Mouse (Mus musculus) layer of hippocampus, adult 11-12 months (tissue): ENCODE data around the gene Etfb.
"Not testable (repeated sequence)": the region's sequence is repeated elsewhere in the genome, so short reads cannot be mapped to it uniquely, and the experiment has no call there.

Experiments used
- DNase-seq: peaks from one replicate; pipeline ENCODE4 v3.0.0; 2022; ENCODE audit warnings: low spot score

Etfb gene

DNA sequence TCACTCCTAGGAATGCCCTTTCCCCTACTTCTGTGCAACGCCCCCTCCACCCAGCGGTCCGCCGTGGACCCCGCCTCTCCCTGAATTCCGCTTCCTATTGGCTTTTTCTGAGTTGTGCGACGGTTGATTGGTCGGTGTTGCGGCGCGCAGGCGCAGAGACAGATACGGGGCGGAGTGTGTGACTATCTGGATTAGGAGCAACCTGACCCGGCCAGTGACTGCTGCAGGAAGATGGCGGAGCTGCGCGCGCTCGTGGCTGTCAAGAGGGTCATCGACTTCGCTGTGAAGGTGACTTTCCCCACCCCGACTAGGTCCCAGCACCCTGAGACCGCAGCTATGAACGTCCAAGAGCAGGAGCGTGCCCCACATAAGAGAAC, at the start of gene Etfb, which contains the start of gene Gm45233:
Gene Etfb (plus strand): TSS at position 167 of the 377 bp plus-strand sequence.
Gene Gm45233 (plus strand): TSS at position 212 of the 377 bp plus-strand sequence.
- peak; percentile 94 for DNase-seq

DNA sequence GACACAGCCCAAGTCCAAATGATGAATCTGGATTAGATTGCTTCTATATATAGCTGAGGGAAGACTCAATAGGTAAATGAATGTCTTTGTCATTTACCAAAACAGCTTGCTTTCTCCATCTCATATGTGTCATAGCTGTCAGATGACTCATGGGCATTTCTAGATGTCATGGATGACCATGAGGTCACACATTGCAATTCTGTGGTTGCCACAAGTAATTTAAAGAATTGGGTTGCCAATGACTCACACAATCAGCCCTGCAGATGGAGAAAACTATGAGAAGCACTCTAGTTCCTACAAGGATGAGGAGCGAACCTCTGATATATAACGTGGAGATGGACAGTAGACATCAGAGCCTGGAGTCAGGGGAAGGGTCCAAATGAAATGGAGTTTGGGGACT, 44.4 kb upstream of the Etfb start:
- DNase-seq: no peak

DNA sequence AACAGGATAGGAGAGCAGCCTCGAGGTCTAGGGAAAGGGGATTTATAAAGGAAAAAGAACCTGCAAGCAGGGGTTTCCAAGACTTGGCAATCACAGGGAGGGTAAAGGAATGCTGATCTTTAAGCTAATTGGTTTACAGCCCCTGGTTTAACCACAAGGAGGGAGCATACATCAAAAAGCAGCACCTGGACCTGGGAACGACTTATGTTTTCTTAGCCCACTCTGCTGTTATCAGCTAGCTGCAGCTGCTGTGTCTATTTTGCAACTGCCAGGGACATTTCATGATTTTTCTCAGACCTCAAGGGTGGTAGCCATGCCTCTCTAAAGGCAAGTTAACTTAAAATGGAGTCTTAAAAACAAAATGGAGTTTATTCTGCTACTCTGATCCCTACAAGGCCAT, 41.2 kb upstream of the Etfb start:
- DNase-seq: no peak

DNA sequence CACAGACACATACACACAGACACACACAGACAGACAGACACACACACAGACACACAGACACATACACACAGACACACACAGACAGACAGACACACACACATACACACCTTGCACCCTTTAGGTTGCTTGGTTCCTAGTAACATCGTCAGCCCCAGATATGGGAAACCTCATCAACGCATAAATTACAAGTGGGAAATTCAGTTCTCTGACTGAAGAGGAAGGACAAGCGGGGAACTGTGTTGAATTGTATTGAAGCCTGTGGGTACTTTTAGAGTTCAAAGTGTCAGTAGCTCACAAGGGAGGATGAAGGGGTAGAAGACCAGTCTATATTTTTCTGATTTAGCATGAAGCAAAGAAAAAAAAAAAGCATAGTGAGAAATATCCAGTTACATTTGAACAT, 36.3 kb upstream of the Etfb start:
- DNase-seq: no peak

DNA sequence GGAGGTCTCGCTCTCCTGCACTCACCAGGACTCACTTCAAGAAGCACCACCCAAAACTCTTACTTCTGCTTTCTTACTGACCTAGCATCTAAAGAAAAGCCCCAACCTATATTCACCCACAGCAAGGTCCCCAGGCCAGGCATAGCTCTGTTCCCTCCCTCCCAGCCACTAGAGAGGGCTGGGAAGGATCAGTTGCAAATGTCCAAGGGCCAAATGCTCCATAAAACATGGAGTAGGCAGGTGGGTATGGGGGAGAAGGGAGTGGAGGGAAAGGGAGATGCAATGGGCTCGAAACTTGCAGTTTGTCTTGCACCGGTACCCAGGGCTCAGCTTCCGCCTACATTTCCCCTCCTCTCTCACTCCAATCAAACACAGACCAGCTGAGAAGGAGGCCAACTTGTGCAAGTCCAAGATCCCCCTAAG, 35.7 kb upstream of the Etfb start, which contains the start of gene Siglecg:
Gene Siglecg (plus strand): TSS at position 74 of the 423 bp plus-strand sequence.
- DNase-seq: no peak

DNA sequence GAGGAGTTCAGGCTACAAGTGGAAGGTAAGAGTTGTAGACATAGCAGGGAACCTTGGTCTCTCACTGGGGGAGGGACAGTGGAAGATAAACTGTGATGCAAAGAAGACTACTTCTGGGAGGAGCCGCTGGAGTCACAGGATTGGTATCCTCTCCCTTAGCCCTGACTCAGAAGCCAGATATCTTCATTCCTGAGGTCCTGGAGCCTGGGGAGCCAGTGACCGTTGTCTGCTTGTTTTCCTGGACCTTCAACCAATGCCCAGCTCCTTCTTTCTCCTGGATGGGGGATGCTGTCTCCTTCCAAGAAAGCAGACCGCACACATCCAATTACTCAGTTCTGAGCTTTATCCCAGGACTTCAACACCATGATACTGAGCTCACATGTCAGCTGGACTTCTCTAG, 34.8 kb upstream of the Etfb start:
- DNase-seq: no peak

DNA sequence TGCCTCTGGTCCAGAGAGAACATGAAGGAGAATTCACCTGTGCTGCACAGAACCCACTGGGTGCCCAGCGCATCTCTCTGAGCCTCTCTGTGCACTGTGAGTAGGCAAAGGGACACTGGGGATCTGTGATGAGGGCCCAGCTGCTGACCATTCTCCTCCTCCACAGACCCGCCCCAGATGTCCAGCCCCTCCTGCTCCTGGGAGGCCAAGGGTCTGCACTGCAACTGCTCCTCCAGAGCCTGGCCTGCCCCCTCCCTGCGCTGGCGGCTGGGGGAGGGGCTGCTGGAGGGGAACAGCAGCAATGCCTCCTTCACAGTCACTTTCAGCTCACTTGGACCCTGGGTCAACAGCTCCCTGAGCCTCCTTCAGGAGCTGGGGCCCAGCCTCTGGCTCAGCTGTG, 32.2 kb upstream of the Etfb start:
- DNase-seq: not testable (repeated sequence)

DNA sequence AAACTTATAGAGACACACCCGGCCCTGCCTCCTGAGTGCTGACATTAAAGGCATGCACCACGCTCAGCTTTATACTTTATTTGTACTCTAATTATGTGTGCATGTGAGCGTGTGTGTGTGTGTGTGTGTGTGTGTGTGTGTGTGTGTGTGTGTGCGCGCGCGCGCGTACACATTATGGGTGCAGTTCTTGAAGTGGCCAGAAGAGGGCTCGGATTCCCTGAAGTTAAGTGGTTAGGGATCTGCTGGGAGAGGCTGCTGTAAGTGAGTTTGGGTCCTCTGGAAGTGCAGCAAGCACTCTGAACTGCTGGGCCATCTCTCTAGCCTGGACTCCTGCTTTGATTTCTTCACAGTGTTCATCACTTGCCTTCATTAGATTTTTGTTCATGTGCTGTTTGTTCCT, 26.6 kb upstream of the Etfb start:
- no peak for DNase-seq

DNA sequence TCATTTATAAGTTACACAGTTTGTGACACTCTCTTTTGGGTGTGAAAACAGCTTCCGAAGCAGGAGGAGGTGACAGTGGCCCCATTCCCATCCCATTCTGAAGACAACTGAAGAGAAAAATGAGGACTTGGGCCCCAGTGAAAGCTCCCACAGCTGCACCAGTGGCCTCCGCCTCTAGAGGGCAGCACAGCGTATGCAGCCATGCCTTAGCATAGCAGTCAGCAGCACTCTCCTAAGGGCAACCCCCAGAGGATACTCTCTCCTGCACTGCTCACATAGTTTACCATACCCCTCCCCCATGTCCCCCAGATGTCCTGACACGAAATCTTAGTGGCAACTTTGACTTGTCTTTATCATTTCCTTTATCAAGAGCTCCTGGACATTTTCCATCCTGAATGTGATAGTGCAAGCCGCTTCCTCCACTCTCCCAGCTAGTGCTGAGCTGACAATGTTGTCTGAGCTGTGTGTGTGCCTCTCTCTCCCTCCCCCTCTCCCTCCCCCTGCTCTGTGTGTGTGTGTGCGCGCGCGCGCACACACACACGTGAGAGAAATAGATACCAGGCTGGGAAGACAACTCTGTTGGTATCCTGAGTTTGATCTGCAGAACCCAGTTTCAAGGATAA, 20.8 kb upstream of the Etfb start:
- DNase-seq: peak; percentile 88

DNA sequence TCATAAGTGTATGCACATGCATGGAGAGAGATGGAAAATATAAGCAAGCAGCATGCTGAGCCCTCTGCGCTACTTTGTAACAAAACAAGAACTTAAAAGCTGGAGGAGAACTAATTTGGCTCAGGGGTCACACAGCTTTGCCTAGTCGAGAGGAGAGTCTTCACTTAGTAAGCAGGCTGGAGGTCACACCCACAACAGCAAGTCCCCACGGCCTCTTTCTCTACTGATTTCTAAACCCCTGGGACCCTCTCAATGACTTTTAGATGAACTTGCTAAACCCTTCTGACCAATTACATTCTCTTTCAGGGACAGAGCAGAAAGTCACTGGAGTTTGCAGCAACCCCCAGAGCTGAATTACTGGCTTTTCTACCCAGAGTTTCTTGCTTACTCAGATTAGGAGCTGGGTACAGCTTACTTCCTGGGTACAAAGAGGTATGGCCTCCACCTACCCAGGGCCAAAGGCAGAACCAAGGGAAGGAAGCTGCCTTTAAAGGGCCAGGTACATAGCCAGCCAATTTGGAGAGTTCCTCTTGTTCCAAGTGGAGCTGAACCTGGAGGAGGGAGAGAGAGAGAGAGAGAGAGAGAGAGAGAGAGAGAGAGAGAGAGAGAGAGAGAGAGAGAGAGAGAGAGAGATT, 19.8 kb upstream of the Etfb start:
- no peak for DNase-seq

DNA sequence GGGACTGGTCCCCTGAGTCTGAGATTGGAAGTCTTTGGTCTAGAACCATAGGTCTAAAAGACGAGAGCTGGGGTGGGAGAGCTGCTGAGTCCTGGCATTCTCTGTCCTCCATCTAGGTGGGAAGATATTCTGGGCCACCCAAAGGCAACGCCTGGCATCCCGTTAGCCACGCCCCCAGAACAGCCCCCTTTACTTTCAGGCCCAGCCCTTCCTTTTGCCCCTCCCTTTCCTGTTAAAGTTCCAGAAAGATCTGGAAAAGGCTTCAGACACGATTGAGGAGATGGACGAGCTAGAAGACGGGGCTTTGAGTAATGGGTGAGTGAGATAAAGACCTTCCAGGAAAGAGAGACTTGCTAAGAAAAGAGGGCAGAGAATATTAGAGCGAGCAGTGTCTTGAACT, 16.5 kb upstream of the Etfb start, which contains the start of gene Lim2:
Gene Lim2 (plus strand): TSS at position 265 of the 400 bp plus-strand sequence.
- DNase-seq: no peak

DNA sequence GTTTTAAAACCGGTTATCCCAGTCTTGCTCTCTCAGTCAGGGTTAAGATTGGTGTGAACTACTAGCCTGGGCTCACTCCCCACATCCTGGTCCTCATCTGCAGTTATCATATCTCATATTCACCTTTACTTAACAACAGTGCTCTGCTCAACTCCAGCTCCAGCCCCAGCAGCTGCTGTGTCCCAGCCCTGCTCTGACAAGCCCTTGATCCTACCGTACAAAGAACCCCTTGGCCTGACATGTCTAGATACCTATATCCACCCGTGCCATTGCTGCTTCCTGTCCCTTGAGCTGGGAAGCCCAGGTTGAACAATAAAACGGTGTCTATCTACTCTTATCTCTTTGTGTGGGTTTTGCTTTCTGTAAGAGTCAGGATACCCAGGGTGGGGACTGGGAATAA, 14.4 kb upstream of the Etfb start:
- no peak for DNase-seq

DNA sequence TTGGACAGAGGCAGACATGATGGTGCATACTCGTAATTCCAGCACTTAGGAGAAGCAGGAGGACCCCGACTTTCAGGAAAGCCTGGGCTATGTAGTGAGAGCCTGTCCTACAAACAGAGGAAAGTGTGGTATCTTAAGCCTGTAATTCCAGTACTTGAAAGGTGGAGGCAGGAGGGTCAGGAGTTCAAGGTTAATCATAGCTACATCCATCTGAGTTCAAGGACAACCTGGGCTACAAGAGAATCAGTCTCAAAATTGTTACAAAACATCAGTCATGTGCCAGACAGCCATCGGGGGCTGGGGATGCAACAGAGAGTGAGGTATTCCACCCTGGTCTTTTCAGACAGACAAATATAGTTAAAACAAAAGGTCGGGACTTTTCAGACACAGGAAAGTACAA, 11.0 kb upstream of the Etfb start:
- DNase-seq: no peak

DNA sequence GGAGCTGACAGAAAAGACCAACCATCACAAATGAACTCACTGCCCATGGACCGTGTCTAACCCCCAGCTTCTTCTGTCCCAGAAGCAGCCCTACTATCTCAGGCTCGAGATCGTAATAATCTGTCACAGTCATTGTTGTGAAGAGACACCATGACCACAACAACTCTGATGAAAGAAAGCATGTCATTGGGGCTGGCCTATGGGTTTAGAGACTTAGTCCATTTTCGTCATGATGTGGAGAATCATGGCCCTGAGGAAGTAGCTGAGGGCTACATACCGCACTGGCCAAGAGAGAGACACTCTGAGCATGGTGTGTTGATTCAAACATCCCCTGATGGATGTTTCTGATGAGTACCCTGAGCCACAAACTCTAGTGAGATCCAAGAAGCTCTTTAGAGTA, 9.2 kb upstream of the Etfb start:
- no peak for DNase-seq

DNA sequence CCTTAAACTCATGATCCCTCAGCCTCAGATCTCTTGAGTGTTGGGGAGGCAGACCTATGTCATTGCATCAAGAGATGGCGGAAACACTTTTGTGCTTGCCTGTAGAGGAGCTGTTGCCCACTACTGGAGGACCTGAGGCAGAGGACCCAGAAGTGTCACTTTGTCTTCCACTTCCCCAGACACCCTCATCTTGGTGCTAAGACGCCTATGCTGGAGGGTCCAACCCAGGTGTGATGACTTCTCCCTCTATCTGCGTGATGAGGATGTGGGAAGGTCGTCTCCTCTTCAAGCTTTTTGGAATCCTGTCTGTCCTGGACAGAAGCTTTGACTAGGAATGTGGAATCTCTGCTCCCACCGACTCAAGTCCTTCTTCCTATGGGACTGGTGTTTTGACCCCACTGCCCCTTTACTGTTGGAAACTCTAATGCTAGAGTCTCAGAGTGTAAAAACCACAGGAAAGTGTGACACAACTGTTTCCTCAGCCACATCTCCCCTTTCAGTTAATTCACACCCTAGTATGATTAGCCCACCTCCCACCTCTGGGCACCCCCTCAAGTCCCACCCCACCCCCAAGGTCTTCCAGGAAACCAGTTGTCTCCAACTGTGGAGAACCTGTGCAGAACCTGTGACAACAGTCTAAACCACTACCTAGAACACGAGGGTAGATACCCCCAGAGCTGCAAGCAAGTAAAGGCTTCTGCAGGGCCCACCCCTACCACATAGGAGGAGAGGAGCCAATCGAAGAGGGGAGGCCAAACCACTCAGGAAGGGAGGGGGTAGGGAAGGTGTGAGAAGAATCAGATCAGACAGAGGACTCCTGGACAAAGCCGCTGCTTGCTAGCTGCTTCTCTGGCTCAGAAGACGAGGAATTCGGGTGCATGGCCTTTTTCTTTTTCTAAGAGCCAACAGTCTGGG, 7.3 kb upstream of the Etfb start, which contains the start of gene Nkg7:
Gene Nkg7 (plus strand): TSS at position 733 of the 915 bp plus-strand sequence.
- DNase-seq: no peak

DNA sequence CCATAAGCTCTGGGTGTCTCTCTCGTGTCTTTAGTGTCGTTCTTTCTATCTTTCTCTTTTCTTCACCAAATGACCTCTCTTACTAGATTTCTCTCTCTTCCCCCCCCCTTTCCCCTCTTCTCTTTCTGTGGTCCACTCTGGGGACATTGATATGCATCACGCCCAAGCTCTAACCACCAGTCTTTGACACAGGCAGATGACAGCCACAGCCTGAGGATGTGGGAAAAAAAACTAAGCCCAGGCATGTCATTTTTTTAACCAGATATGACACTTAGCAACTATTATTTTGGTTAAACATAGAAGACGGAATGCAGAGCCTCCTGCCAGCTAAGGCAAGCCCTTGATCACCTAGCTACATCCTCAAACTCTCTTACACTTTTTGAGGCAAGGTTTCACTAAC, 5.3 kb upstream of the Etfb start:
- no peak for DNase-seq

DNA sequence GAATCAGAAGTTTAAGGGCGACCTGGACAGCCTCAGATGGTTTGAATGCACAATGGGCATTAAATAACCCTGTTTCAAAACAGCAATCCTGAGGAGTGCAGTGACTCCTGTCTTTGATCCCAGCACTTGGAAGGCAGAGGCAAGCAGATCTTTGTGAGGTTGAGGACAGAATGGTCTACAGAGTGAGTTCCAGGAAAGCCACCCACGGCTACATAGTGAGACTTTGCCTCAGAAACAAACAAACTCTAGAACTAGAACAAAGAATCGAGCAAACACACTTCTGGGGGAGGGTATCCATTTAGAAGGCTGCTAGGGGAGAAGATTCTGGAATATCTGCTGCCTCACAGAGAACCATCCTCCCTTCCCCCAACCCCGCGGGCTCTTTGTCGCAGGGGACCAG, 3.4 kb upstream of the Etfb start, which contains the start of gene Cldnd2:
Gene Cldnd2 (plus strand): TSS at position 301 of the 400 bp plus-strand sequence.
- no peak for DNase-seq

DNA sequence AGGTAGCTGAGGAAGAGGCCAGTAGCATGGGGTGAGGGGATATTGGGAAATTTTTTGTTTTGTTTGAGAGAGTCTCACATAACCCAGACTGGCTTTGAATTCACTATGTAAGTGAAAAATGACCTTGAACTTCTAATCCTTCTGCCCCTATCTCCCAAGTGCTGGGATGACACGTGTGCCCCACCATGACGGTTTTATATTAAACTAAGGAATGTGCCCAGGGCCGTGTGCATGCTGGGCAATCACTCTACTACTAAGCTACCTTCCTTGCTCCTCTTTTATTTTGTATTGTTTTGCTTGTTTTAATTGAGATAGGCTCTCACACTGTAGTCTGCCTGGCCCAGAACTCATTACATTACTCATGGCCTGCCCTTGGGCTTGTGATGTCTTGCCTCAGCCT, 2.8 kb upstream of the Etfb start:
- no peak for DNase-seq

DNA sequence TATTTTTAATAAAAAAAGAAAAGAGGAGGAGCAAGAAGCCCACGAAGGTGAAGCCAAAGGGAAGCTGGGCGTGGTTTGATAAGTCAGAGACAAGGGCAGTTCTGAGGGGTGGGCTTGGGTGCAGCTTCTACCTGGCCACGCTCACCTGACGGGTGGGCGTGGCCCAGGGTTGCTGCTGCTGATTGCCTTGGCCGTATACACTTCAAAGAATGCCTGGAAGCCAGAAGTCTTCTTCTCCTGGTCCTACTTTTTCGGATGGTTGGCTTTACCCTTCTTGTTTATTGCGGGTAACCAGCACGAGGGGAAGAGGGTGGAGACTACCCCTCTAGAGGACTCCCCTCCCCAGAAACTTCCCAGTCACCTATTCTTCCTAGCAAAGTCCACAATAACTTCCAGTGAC, 1.2 kb upstream of the Etfb start:
- DNase-seq: no peak

DNA sequence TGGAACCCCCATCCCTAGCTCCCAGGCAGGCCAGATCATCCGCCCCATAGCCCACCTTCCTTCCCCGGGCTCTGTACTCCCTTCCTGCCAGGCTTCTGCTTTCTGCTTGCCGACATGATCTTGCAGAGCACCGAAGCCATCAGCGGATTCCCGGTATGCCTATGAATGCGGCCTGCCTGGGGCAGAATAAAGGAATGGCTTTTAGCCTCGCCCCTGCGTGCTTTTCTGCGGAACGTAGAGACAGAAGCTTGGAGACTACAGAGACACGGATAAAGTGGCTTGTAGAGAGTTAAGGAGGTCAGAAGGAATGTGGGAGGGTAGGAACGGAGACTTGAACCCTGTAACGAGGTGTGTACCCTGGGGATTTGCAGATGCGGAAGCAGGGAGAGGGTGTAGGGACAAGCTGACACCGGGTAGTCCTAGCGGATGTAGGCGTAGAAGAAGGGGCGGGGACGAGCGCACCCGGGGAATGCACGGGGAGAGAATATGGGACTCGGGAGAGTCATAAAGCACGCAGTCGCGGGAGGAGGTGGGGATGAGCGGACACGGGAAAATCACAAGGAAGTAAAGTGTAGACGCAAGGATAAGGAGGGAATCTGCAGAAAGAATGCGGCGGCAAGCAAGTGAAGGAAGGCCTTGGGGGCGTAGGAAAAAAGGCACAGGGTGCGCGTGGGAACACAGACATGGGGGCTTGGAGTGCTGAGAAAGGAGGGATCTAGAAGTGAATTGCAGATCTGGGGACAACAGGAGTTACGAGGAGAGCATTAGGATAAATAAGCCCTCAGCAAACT, 562 bp upstream of the Etfb start:
- DNase-seq: peak; percentile 78

DNA sequence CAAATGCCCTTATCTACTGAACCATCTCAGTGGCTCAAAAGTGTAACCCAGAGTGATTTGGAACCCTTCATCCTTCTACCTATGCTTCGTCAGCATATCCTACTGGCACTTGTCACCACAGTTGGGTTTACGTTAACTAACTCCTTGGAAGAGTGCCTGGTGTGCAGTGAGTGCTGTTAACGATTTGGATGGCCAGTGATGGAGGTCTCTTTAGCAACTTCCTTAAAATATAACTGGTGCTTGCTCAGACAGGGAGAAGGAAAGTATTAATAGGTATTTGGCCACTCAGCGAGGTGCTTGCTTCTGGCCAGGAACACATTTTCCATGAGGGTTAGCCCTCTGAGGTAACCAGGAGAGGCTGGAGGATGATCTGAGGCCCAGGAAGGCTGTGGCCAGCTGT, 3.9 kb downstream of the Etfb start:
- DNase-seq: no peak

DNA sequence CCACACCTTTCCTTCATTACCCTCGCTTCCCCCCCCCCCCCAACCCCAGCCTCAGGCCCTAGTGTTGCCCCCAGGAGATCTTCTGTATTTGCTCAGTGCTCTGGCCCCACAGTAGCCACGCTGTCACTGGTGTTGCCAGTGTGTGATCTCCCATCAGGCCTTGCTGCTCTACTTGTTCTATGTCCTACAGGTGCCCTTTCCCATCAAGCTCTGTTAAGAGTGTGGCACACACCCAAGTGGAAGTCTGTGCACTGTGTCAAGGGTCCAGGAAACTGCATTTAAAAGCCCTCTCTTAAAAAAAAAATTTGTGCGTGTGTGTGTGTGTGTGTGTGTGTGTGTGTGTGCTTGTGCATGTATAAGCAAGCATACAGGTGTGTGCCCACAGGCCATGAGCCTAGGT, 4.4 kb downstream of the Etfb start:
- no peak for DNase-seq
